Mouse (Mus musculus): Measurements from ENCODE around the gene Arsg.

GRCm38 (mm10) chr11:109554443-109554842, 81.3 kb downstream of the Arsg start:
- TF ChIP-seq POLR2A (IDR thresholded peaks at IDR 0.05; ENCODE audit: extremely low read depth, insufficient read depth, low read length) (no peak), CTCF (IDR thresholded peaks at IDR 0.05; ENCODE audit: extremely low read depth, insufficient read depth, low read length) (no peak)
